Mouse (Mus musculus) neural tube, embryonic 12.5 days (tissue): Measurements from ENCODE around the gene Slc38a11. TPM values are rescaled to one million over a fixed set of nuclear protein-coding genes. Genes with fewer than 3 reads are reported as not detected.

ENCODE experiments used
- ATAC-seq: fragments of 200-750 bp; cut with Nextera tagmentation; 2 replicates; pipeline ENCODE4 v1.8.0; 2017; ENCODE audit warnings: low read depth, mild to moderate bottlenecking, moderate TSS enrichment, moderate library complexity; ENCODE audit not compliant: low FRiP score
- H3K27ac ChIP-seq: fragments of 300-500 bp; sonication (generic); 2 replicates; pipeline ENCODE4 v1.5.1; 2016
- H3K27me3 ChIP-seq: fragments of 300-500 bp; sonication (generic); replicated peaks from 2 replicates; pipeline ENCODE4 v1.6.1; 2016; ENCODE audit warnings: mild to moderate bottlenecking
- H3K36me3 ChIP-seq: fragments of 300-500 bp; sonication (generic); 2 replicates; pipeline ENCODE4 v1.6.1; 2016; ENCODE audit warnings: mild to moderate bottlenecking
- H3K4me1 ChIP-seq: fragments of 300-500 bp; sonication (generic); 2 replicates; pipeline ENCODE4 v1.6.1; 2016
- H3K4me2 ChIP-seq: fragments of 300-500 bp; sonication (generic); replicated peaks from 2 replicates; pipeline ENCODE4 v1.6.1; 2016; ENCODE audit warnings: mild to moderate bottlenecking
- H3K4me3 ChIP-seq: fragments of 300-500 bp; sonication (generic); 2 replicates; pipeline ENCODE4 v1.5.1; 2016
- H3K9ac ChIP-seq: fragments of 300-500 bp; sonication (generic); 2 replicates; pipeline ENCODE4 v1.6.1; 2016; ENCODE audit warnings: mild to moderate bottlenecking
- H3K9me3 ChIP-seq: fragments of 300-500 bp; sonication (generic); 2 replicates; pipeline ENCODE4 v1.6.1; 2016; ENCODE audit warnings: mild to moderate bottlenecking
- WGBS: fragments of 180-500 bp; shearing (Covaris S2); methylation state at CpG from one replicate; pipeline ENCODE4 v1.1.7; 2016; 5-methylcytosine and 5-hydroxymethylcytosine counted together
- polyA plus RNA-seq: library from polyadenylated mRNA; unstranded; fragments of >200 nt; fragmentation: Nextera tagmentation; extraction: Ambion mirVana; gene quantifications from 2 replicates; pipeline ENCODE4 v1.2.1, GENCODE M21; 2016

Gene Slc38a11
- polyA plus RNA-seq, 1 experiment from 2014 or later = 0.24 TPM

DNA sequence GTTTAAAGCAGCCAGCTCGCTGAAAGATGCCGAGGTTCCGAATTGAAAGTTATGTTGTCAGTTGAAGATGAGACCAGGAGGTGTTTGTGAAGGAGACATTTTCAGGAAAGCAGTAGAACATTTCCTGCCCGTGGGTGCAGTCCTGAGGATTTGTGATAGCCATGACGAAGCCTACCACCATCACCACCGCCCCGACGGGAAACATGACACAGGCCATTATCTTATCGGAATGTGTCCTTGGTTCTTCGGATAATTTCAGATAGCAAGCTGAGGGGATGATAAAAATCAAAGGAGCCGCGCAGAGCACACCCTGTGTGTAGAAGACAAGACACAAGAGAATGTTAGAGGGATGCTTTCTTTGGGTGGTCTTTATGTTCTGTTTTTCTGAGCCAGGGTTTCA, 47.1 kb downstream of the Slc38a11 start:
- no peak for ATAC-seq
- no peaks in the 10 kb centered on the region for H3K36me3 ChIP-seq
- WGBS = 96% methylated on average over 12 of the region's 12 CpGs
- H3K9me3 ChIP-seq = no peaks in the 10 kb centered on the region
- no peak overlapping the region for H3K27ac ChIP-seq
- H3K4me2 ChIP-seq = no peak overlapping the region
- no peak overlapping the region for H3K9ac ChIP-seq
- no peak overlapping the region for H3K4me3 ChIP-seq
- H3K27me3 ChIP-seq = no peaks in the 10 kb centered on the region
- H3K4me1 ChIP-seq = no peaks in the 10 kb centered on the region

DNA sequence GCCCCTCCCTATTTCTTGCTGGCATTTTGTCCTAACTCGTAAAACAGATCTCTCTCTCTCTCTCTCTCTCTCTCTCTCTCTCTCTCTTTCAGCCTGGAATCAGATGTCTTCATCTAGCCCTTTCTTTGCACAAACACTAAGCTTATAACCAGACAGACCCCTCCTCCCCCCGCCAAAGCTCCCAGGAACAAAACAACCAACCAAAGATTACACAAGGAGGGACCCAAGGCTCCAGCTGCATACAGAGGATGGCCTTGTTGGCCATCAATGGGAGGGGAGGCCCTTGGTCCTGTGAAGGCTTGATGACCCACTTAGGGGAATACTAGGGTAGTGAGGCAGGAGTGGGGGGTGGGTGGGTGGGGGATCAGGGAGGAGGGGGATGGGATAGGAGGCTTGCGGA, 52.6 kb downstream of the Slc38a11 start:
- Histone ChIP-seq H3K4me1 (no peaks in the 10 kb centered on the region), H3K4me3 (no peak overlapping the region), H3K9ac (no peak overlapping the region), H3K9me3 (no peaks in the 10 kb centered on the region), H3K36me3 (no peaks in the 10 kb centered on the region), H3K4me2 (no peak overlapping the region), H3K27me3 (no peaks in the 10 kb centered on the region), H3K27ac (no peak overlapping the region)
- no peak for ATAC-seq
- WGBS = 58% methylated on average over 3 of the region's 3 CpGs

DNA sequence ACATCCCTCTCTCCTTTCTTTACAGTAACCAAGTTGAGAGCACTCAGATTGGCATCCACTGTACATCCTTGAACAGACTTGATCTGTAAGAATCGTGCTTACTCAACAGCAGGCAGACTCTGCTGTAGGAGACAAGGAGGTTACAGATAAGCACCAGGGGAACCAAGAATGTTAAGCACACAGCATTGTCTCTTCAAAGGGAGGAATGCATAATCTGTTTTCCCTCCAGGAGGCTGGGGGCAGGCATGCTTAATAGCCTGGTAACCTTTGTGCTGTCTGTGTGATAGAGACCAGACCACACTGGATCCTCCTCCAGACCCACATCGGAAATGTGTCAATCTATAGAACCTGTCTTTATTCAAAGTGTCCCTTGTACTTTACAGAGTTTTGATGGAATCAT, 67.3 kb downstream of the Slc38a11 start:
- Histone ChIP-seq H3K4me2 (no peak overlapping the region), H3K9me3 (no peaks in the 10 kb centered on the region), H3K36me3 (no peaks in the 10 kb centered on the region), H3K4me3 (no peak overlapping the region), H3K9ac (no peak overlapping the region), H3K27me3 (no peaks in the 10 kb centered on the region), H3K4me1 (no peaks in the 10 kb centered on the region), H3K27ac (no peak overlapping the region)
- WGBS = 63% methylated on average over 2 of the region's 2 CpGs
- no peak for ATAC-seq

DNA sequence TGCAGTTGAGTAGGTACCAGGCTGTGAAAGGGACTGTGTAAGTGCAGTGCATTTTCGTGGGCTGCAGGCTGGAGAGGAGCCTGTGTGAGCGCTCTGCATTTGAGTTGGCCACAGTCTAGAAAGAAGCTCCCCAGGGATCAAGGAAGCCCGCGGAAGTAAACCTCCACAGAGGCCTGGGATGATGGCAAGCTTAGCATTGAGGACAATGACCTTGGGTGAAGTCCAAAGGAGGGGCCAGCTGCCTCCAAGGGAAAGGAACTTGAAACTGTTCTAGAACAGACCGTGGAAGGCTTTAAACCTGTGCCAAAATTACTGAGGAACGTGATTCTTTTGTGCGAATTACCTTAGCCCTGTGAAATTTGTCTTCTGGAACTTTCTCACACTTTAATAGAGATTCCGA, 69.7 kb downstream of the Slc38a11 start:
- Histone ChIP-seq H3K27me3 (no peaks in the 10 kb centered on the region), H3K4me1 (no peaks in the 10 kb centered on the region), H3K4me3 (no peak overlapping the region), H3K27ac (no peak overlapping the region), H3K4me2 (no peak overlapping the region), H3K9me3 (no peaks in the 10 kb centered on the region), H3K36me3 (no peaks in the 10 kb centered on the region), H3K9ac (no peak overlapping the region)
- 85% methylated on average over 8 of the region's 8 CpGs for WGBS
- no peak for ATAC-seq

DNA sequence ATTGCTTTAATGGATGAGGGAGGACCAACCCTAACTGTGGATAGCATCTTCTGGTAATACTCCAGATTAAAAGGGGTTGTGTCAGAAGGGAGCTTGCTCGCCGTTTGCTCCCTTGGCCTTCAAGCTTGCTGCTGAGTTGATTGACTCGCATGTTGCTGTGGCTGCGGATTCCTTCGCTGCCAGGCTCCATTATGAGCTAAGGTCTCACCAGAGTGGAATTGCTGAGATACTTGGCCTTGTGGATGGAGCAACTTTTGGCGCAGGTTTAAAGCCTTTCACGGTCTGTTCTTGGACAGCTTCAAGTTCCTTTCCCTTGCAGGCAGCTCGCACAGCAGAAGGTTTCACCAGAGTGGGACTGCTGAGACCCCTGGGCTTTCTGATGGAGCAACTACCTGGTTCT, 70.4 kb downstream of the Slc38a11 start:
- H3K27ac ChIP-seq = no peak overlapping the region
- no peaks in the 10 kb centered on the region for H3K4me1 ChIP-seq
- no peak for ATAC-seq
- 95% methylated on average over 8 of the region's 8 CpGs for WGBS
- H3K4me2 ChIP-seq = no peak overlapping the region
- no peaks in the 10 kb centered on the region for H3K9me3 ChIP-seq
- H3K27me3 ChIP-seq = no peaks in the 10 kb centered on the region
- H3K4me3 ChIP-seq = no peak overlapping the region
- H3K36me3 ChIP-seq = no peaks in the 10 kb centered on the region
- H3K9ac ChIP-seq = no peak overlapping the region

DNA sequence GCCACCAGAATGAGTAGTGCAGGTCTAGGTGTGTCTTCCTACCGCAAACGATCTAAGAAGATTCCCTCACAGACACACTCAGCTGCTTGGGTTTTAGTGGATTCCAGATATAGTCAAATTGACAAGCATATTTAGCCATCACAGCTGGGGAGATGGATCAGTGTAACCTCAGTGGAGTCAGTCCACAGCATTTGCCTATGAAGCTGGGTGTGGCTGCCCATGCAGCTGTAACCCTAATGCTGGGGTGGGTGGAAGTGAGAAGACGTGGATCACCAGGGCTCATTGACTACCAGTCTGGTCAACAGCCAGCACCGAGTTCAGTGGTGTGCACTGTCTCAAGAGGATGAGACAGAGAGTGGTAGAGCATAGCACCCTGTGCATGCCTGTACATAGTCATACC, 74.1 kb downstream of the Slc38a11 start:
- no peaks in the 10 kb centered on the region for H3K4me1 ChIP-seq
- WGBS = 90% methylated on average over 4 of the region's 4 CpGs
- no peak for ATAC-seq

DNA sequence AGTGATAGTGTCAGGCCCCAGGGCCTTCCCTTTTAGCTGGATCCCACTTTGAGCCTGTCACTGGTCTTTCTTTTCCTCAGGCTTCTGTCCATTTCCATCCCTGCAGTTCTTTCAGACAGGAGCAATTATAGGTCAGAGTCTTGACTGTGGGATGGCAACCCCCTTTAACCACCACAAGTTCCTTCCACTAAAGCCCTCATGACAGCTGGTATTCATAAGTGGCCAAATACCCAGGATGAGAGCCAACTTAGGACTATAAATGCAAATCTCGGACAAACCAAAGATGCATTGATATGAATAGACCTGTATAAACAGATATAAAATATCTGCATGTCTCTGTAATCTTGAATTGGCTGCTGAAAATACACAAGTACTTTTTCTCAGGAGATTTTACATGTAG, 75.1 kb downstream of the Slc38a11 start:
- Histone ChIP-seq H3K4me1 (no peaks in the 10 kb centered on the region), H3K4me2 (no peak overlapping the region), H3K4me3 (no peak overlapping the region), H3K36me3 (no peaks in the 10 kb centered on the region), H3K9ac (no peak overlapping the region), H3K27me3 (no peaks in the 10 kb centered on the region), H3K9me3 (no peaks in the 10 kb centered on the region), H3K27ac (no peak overlapping the region)
- no peak for ATAC-seq
- WGBS = 86% methylated on average over 1 of the region's 1 CpGs

More for the DNA sequence above, 74.1 kb downstream of the Slc38a11 start:
- Histone ChIP-seq H3K27ac (no peak overlapping the region), H3K4me3 (no peak overlapping the region), H3K36me3 (no peaks in the 10 kb centered on the region), H3K4me2 (no peak overlapping the region), H3K9ac (no peak overlapping the region), H3K9me3 (no peaks in the 10 kb centered on the region), H3K27me3 (no peaks in the 10 kb centered on the region)

DNA sequence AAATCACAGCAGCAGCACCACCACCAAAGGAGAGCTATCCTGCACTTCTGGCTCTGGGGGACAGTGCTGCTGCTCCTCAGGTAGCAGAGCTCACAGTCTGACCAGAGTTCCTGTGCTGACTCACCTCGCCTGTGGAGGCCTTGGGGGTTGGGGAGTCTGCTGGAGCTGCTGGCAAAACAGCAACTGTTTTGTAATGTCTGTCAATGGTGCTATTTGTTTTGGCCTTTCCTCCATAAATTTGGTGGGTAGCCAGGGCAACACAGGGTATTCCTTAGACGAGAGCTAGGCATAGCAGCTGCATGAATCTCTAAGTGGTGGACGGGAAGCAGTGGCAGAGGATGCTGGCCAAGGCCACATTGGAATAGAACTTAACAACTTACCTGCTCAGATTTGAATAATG, 78.5 kb downstream of the Slc38a11 start:
- no peak for ATAC-seq
- no peaks in the 10 kb centered on the region for H3K36me3 ChIP-seq

DNA sequence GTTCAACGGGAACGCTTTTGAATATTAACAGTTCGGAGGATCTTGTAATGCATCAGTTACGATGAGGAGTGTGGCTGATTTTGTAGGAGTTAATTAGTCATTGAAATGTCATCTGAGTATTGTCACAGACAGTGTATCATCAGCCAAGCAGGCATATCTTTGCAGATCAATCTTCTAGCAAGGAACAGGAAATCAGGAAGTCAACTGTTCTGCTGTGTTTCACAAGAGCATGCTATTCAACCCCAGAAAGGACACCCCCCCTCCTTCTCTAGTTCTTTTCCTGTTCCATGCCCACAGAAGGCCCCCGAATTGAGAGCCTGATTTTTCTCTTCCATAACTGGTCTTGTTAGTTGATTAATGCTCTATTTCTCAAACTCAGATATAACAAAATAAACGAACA, 80.9 kb downstream of the Slc38a11 start:
- H3K27ac ChIP-seq = no peak overlapping the region
- no peaks in the 10 kb centered on the region for H3K9me3 ChIP-seq
- H3K27me3 ChIP-seq = no peaks in the 10 kb centered on the region
- WGBS = 93% methylated on average over 6 of the region's 6 CpGs
- H3K36me3 ChIP-seq = no peaks in the 10 kb centered on the region
- no peak overlapping the region for H3K4me2 ChIP-seq
- H3K4me3 ChIP-seq = no peak overlapping the region
- H3K4me1 ChIP-seq = no peaks in the 10 kb centered on the region; the same call in none of the 2 replicates
- ATAC-seq = no peak
- no peak overlapping the region for H3K9ac ChIP-seq

More for the DNA sequence above, 78.5 kb downstream of the Slc38a11 start:
- no peak overlapping the region for H3K27ac ChIP-seq
- WGBS = 32% methylated on average over 3 of the region's 3 CpGs
- H3K4me3 ChIP-seq = no peak overlapping the region
- no peaks in the 10 kb centered on the region for H3K27me3 ChIP-seq
- no peak overlapping the region for H3K9ac ChIP-seq
- no peaks in the 10 kb centered on the region for H3K9me3 ChIP-seq
- no peak overlapping the region for H3K4me2 ChIP-seq
- no peaks in the 10 kb centered on the region for H3K4me1 ChIP-seq

DNA sequence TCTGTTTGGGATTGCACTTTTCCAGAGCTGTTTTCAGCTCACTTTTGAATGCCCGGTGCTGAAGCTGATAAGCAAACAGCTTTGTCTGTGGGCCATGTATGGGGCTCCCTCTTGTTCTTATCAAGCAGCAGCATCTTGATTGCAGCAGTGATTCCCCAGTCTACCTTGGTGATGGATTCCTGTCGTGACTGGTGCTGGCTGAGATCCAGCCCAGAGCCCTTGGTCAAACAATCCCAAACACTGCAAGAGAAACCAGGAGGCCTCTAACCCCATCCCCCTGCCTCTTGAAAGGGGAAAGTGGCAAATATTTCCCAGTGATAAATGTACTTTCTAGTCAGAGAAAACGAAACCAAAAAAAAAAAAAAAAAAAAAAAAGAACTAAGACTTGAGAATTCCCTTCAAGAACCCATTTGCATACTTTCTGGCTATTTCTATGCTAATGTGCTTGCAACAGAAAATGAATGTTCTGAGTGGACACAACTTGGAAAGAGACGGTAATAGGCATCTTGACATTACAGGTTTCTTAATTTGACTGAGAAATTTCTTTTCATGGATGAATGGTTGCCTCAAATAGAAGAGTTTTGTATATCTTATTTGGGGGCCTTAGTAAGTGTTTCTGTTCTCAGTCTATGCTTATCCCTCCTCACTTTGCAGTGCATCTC, 84.7 kb downstream of the Slc38a11 start:
- Histone ChIP-seq H3K4me1 (no peaks in the 10 kb centered on the region; the same call in none of the 2 replicates), H3K4me3 (no peak overlapping the region), H3K9ac (no peak overlapping the region), H3K36me3 (no peaks in the 10 kb centered on the region), H3K9me3 (no peaks in the 10 kb centered on the region), H3K27me3 (no peaks in the 10 kb centered on the region), H3K27ac (no peak overlapping the region), H3K4me2 (no peak overlapping the region)
- 37% methylated on average over 4 of the region's 4 CpGs for WGBS
- ATAC-seq = no peak

DNA sequence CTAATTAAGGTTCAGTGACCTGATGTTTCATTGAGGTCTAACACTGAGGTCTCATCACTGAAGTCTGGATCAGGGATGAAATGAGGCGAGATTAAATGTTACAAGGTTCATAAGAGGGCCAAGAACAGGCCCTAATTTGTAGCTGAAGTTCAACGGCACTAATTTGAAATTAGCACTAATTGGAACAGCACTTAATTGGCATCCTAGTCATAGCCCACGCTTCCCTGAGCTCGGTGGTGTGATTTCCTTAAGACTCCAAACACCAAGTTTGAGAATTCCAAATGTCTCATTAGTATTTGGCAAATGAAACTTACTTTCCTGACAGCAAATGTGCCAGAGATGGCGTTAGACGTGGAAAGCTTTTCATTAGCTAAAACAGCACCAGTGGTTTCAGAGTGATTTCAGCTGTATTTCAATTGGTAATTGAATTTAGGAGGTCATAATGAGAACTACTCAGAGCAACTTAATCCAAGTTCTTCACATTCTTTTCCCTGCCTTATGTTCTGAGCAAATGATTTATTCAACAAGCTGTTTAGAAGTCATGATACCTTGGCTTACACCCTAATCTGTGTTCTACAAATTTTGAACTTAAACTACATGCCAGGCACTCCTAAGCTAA, 88.3 kb downstream of the Slc38a11 start:
- no peak for ATAC-seq
- H3K27ac ChIP-seq = no peak overlapping the region
- H3K9ac ChIP-seq = no peak overlapping the region
- WGBS = 85% methylated on average over 6 of the region's 6 CpGs
- no peaks in the 10 kb centered on the region; the same call in none of the 2 replicates for H3K4me1 ChIP-seq
- no peaks in the 10 kb centered on the region for H3K9me3 ChIP-seq
- no peaks in the 10 kb centered on the region for H3K27me3 ChIP-seq
- no peak overlapping the region for H3K4me3 ChIP-seq
- no peak overlapping the region for H3K4me2 ChIP-seq
- no peaks in the 10 kb centered on the region for H3K36me3 ChIP-seq

DNA sequence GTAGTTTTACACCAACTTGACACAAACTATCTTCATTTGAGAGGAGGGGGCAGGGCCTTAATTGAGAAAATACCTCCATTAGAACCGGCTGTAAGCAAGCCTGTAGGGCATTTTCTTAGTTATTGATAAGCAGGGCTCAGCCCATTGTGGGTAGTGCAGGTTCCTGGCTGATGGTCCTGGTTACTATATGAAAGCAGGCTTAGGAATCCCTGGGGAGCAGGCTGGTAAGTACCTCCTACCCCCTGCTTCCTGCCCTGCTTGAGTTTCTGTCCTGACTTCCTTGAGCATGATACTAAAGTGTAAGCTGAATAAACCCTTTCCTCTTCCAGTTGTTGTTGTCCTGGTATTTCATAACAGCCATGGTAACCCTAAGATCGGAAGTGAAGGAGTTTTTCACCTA, 89.9 kb downstream of the Slc38a11 start:
- Histone ChIP-seq H3K27ac (no peak overlapping the region), H3K9ac (no peak overlapping the region), H3K4me1 (no peaks in the 10 kb centered on the region; the same call in 1 of the 2 replicates), H3K4me2 (no peak overlapping the region), H3K27me3 (no peaks in the 10 kb centered on the region), H3K4me3 (no peak overlapping the region), H3K9me3 (no peaks in the 10 kb centered on the region), H3K36me3 (no peaks in the 10 kb centered on the region)
- 63% methylated on average over 2 of the region's 2 CpGs for WGBS
- no peak for ATAC-seq

DNA sequence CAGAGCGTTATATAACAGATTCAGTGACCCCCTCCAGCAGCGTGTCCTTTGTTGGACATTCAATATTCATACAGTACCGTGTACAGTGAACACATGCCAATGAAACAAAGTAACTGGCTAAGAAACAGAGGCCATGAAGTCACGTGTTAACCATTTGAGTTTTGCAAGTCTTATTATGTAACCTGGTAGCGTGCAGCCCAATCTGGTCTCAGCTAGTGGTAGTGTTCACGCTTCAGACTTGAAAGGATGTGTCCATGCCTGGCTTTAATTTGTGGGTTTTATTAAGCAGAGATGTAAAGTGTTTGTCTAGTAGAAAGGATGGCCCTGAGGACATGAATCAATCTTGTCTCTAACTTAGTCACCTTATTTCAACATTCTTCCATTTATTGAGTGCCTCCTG, 95.1 kb downstream of the Slc38a11 start:
- Histone ChIP-seq H3K4me3 (no peak overlapping the region), H3K9ac (no peak overlapping the region), H3K4me2 (no peak overlapping the region), H3K27me3 (no peaks in the 10 kb centered on the region), H3K27ac (no peak overlapping the region), H3K4me1 (no peaks in the 10 kb centered on the region), H3K36me3 (no peaks in the 10 kb centered on the region), H3K9me3 (no peaks in the 10 kb centered on the region)
- no peak for ATAC-seq
- 91% methylated on average over 6 of the region's 6 CpGs for WGBS
